Mouse (Mus musculus) ES-Bruce4 (cell line): Measurements from ENCODE around the gene Kcnd3. TPM values are rescaled to one million over a fixed set of nuclear protein-coding genes. Genes with fewer than 3 reads are reported as not detected.

Experiments
- H3K27ac ChIP-seq: 2 replicates; pipeline ENCODE4 v1.5.1; 2012; ENCODE audit warnings: low read length, inconsistent platforms; ENCODE audit not compliant: insufficient read depth
- H3K27me3 ChIP-seq: 2 replicates; pipeline ENCODE4 v1.6.1; 2012; ENCODE audit warnings: mild to moderate bottlenecking, low read length, inconsistent platforms; ENCODE audit not compliant: control insufficient read depth, poor library complexity, insufficient read depth, severe bottlenecking
- H3K36me3 ChIP-seq: 2 replicates; pipeline ENCODE4 v1.6.1; 2012; ENCODE audit warnings: inconsistent platforms, mild to moderate bottlenecking, low read length, moderate library complexity; ENCODE audit not compliant: control insufficient read depth, poor library complexity, insufficient read depth, severe bottlenecking
- H3K4me1 ChIP-seq: one replicate; pipeline ENCODE4 v1.8.1; 2011; ENCODE audit warnings: low read length; ENCODE audit not compliant: control insufficient read depth, insufficient read depth
- H3K4me3 ChIP-seq: 2 replicates; pipeline ENCODE4 v1.5.1; 2011; ENCODE audit warnings: low read depth, mild to moderate bottlenecking, low read length
- H3K9ac ChIP-seq: 2 replicates; pipeline ENCODE4 v1.6.1; 2012; ENCODE audit warnings: low read depth, mild to moderate bottlenecking, inconsistent platforms; ENCODE audit not compliant: poor library complexity, severe bottlenecking
- H3K9me3 ChIP-seq: replicated peaks from 2 replicates; pipeline ENCODE4 v1.6.1; 2012; ENCODE audit warnings: mild to moderate bottlenecking, low read length, inconsistent platforms; ENCODE audit not compliant: control insufficient read depth, poor library complexity, insufficient read depth, severe bottlenecking
- CTCF ChIP-seq: IDR thresholded peaks from one replicate; pipeline ENCODE4 v1.8.1; 2011; ENCODE audit warnings: low read depth, low read length
- EP300 ChIP-seq: IDR thresholded peaks from 2 replicates; pipeline ENCODE4 v1.6.1; 2011; ENCODE audit warnings: low read depth, low read length; ENCODE audit not compliant: insufficient read depth
- POLR2A ChIP-seq: IDR thresholded peaks from one replicate; pipeline ENCODE4 v1.8.1; 2011; ENCODE audit warnings: low read length; ENCODE audit not compliant: insufficient read depth
- polyA plus RNA-seq: library from polyadenylated mRNA; stranded (reverse); fragments of >200 nt; gene quantifications from 2 replicates; pipeline ENCODE4 v1.2.4, GENCODE M21; 2011; ENCODE audit warnings: low read depth; ENCODE audit not compliant: missing spikeins, insufficient read depth, insufficient read length

Kcnd3 gene
- polyA plus RNA-seq, 1 experiment, result not detected

DNA sequence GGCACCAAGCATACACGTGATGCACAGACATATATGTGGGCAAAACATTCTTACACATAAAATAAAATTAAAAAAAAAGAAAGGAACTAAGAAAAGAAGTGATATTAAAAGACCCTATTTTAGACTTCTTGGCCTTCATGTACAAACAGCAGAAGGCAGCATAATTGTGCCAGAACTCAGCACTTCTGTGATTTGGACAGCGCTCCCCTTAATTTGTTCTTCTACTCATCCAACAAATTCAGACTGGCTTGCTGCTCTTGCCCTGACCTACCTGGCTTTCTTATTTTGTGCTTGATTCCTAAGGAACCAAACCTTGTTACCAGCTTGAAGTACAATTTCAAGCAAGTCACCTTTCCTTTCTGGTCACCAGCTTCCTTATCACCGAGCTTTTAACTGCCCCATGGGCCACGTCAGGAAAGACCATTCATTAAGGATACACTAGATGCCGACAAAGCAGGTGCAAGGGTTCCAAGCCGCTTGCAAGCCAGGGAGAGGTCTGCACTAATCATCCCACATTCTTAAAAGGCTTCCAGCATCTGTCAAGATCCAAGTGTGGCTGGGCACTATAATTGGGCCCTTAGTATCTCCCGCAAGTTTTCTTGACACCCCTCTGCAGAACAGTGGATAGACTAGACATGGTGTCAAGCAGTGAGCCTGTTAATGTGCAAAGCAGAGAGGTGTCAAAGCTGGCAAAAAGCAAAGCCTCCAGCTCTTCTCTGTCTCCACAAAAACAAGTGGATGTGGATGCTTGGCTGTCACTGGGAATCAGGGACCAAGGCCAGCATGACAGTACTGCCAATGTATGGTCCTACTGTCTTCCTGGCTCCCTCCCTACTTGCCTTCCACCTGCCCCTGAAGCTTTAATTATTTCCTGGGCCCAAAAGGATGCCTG is 159.6 kb downstream of the Kcnd3 start:
- no peak overlapping the region for H3K27ac ChIP-seq
- TF ChIP-seq EP300, result no peak
- TF ChIP-seq CTCF, result no peak
- TF ChIP-seq POLR2A, result no peak
- H3K27me3 ChIP-seq, result no peaks in the 10 kb centered on the region
- no peak overlapping the region for H3K4me3 ChIP-seq
- no peaks in the 10 kb centered on the region for H3K9me3 ChIP-seq
- H3K4me1 ChIP-seq, result no peaks in the 10 kb centered on the region
- H3K36me3 ChIP-seq, result no peaks in the 10 kb centered on the region
- no peak overlapping the region for H3K9ac ChIP-seq

- Histone ChIP-seq H3K9ac (no peak overlapping the region), H3K27me3 (no peaks in the 10 kb centered on the region), H3K4me3 (no peak overlapping the region), H3K9me3 (no peaks in the 10 kb centered on the region), H3K36me3 (no peaks in the 10 kb centered on the region), H3K4me1 (no peaks in the 10 kb centered on the region), H3K27ac (no peak overlapping the region)
- TF ChIP-seq CTCF, result no peak
- no peak for TF ChIP-seq POLR2A
- no peak for TF ChIP-seq EP300
Observed at GRCm38 (mm10) chr3:105612423-105612814, 160.3 kb downstream of the Kcnd3 start.

GRCm38 (mm10) chr3:105616861-105617743 is 165.0 kb downstream of the Kcnd3 start:
- Histone ChIP-seq H3K4me3 (no peak overlapping the region), H3K9me3 (no peaks in the 10 kb centered on the region), H3K9ac (no peak overlapping the region), H3K27me3 (no peaks in the 10 kb centered on the region), H3K27ac (no peak overlapping the region), H3K4me1 (no peaks in the 10 kb centered on the region), H3K36me3 (no peaks in the 10 kb centered on the region)
- TF ChIP-seq POLR2A (no peak), CTCF (no peak), EP300 (no peak)

GRCm38 (mm10) chr3:105621154-105621553 is 169.0 kb downstream of the Kcnd3 start:
- no peak overlapping the region for H3K27ac ChIP-seq
- no peaks in the 10 kb centered on the region for H3K27me3 ChIP-seq
- no peaks in the 10 kb centered on the region for H3K36me3 ChIP-seq
- no peak for TF ChIP-seq EP300
- TF ChIP-seq CTCF, result no peak
- no peak overlapping the region for H3K9ac ChIP-seq
- H3K9me3 ChIP-seq, result no peaks in the 10 kb centered on the region
- no peaks in the 10 kb centered on the region for H3K4me1 ChIP-seq
- no peak overlapping the region for H3K4me3 ChIP-seq

GRCm38 (mm10) chr3:105623137-105623536 is 171.0 kb downstream of the Kcnd3 start:
- Histone ChIP-seq H3K36me3 (no peaks in the 10 kb centered on the region), H3K4me1 (no peaks in the 10 kb centered on the region), H3K27ac (no peak overlapping the region), H3K4me3 (no peak overlapping the region), H3K27me3 (no peaks in the 10 kb centered on the region), H3K9me3 (no peaks in the 10 kb centered on the region), H3K9ac (no peak overlapping the region)
- no peak for TF ChIP-seq EP300
- TF ChIP-seq POLR2A, result no peak
- TF ChIP-seq CTCF, result no peak
